In genomic region chr4:149119978-149120562, GRCm38 (mm10) we compare ENCODE assay signal across 8 mouse cellular contexts. TPM values are rescaled to one million over a fixed set of nuclear protein-coding genes. Genes with fewer than 3 reads are reported as not detected.
"Had no signal": no experiment of that assay in that cellular context is flagged by ENCODE, and none has a peak within 500 bp of the region (broad histone marks: within the 10 kb centered on the region; RNA-seq: fewer than 3 reads in every experiment).

No protein-coding gene starts in this region.

RNA-seq across cellular contexts. Expression of gene Cort, which starts 6.5 kb away (rescaled TPM):
- polyA plus RNA-seq: limb, embryonic 11.5 days; limb, embryonic 15.5 days; lung, adult 2 months; lung, embryonic 16.5 days; midbrain, embryonic 14.5 days; neural tube, embryonic 11.5 days; small intestine, adult 2 months; stomach, embryonic 16.5 days had no signal
